In genomic region chr2:119605361-119605973, GRCm38 (mm10) we compare ENCODE assay signal across 19 mouse cellular contexts. TPM values are rescaled to one million over a fixed set of nuclear protein-coding genes. Genes with fewer than 3 reads are reported as not detected.
A peak's percentile ranks its signal among the peaks of the same experiment; 100 is the strongest.
DNase-seq lines count a peak whose midpoint lies in the region; ATAC-seq and TF ChIP-seq lines count a peak whose summit lies in the region.
"Had no signal": no experiment of that assay in that cellular context is flagged by ENCODE, and none has a peak within 500 bp of the region (broad histone marks: within the 10 kb centered on the region; RNA-seq: fewer than 3 reads in every experiment).

No protein-coding gene starts in this region.

- peak; percentile 76 for DNase-seq in liver
- peak; percentile 54 for DNase-seq in liver, postnatal 0 days
- DNase-seq in adrenal gland, postnatal 10 days: no peak
- no peak for DNase-seq in lung, postnatal 36 days
- DNase-seq in left cerebral cortex, adult 8-10 months (ENCODE audit: low spot score in 2 of 2): no peak
- DNase-seq: cerebellum, adult 18-20 months; gastrocnemius, adult 2 months; heart, adult 2 months; heart, postnatal 10 days; layer of hippocampus, postnatal 36 days; lung, embryonic 14.5 days; right cerebral cortex, adult 18-20 months had no signal

- no peaks in the 10 kb centered on the region for H3K27me3 ChIP-seq in intestine, embryonic 16.5 days (replicated peaks; ENCODE audit: control insufficient read depth, insufficient read depth, low read length)
- no peaks in the 10 kb centered on the region for H3K27me3 ChIP-seq in intestine, embryonic 15.5 days (replicated peaks)
- no peaks in the 10 kb centered on the region for H3K27me3 ChIP-seq in liver, postnatal 0 days (ENCODE audit: insufficient read depth, low read length)

- ATAC-seq in intestine, embryonic 16.5 days: peak; percentile 53; the same call in 1 of the 2 replicates
- ATAC-seq in intestine, embryonic 15.5 days: no peak
- peak; percentile 92 for ATAC-seq in liver, postnatal 0 days
- ATAC-seq: intestine, postnatal 0 days had no signal

- 0 out of 2 replicates have a peak, but pooled peaks cover 4% of the 10 kb centered on the region for H3K4me1 ChIP-seq in intestine, embryonic 16.5 days (ENCODE audit: control insufficient read depth, insufficient read depth, low read length)
- H3K4me1 ChIP-seq in intestine, embryonic 15.5 days (replicated peaks): no peaks in the 10 kb centered on the region
- H3K4me1 ChIP-seq in bone marrow, adult 2 months (ENCODE audit: control insufficient read depth, insufficient read depth, low read length): no peaks in the 10 kb centered on the region; the same call in 1 of the 2 replicates
- H3K4me1 ChIP-seq in liver, postnatal 0 days (ENCODE audit: insufficient read depth): peaks cover 19% of the 10 kb centered on the region

- no peak overlapping the region for H3K27ac ChIP-seq in intestine, embryonic 16.5 days (ENCODE audit: low read length)
- H3K27ac ChIP-seq in intestine, embryonic 15.5 days: no peak overlapping the region
- peak overlapping the region; percentile 86 for H3K27ac ChIP-seq in bone marrow, adult 2 months (ENCODE audit: control insufficient read depth, insufficient read depth, low read depth, low read length, poor library complexity)
- peak overlapping the region; percentile 81 for H3K27ac ChIP-seq in liver, postnatal 0 days (ENCODE audit: low read depth)
- H3K27ac ChIP-seq: gastrocnemius, adult 2 months; heart, adult 2 months; hindbrain, embryonic 14.5 days; kidney, postnatal 0 days; limb, embryonic 10.5 days had no signal

- H3K4me3 ChIP-seq in intestine, embryonic 16.5 days (ENCODE audit: low read length): no peak overlapping the region
- H3K4me3 ChIP-seq in intestine, embryonic 15.5 days (replicated peaks): no peak overlapping the region
- no peak overlapping the region for H3K4me3 ChIP-seq in bone marrow, adult 2 months (replicated peaks; ENCODE audit: control insufficient read depth, low read depth, low read length)
- H3K4me3 ChIP-seq in liver, postnatal 0 days (ENCODE audit: low read depth, low read length): no peak overlapping the region
- H3K4me3 ChIP-seq: gastrocnemius, adult 2 months; heart, adult 2 months; limb, embryonic 10.5 days had no signal

- WGBS in intestine, embryonic 16.5 days: 87% methylated on average over 6 of the region's 6 CpGs
- WGBS in intestine, embryonic 15.5 days: 85% methylated on average over 6 of the region's 6 CpGs
- 64% methylated on average over 6 of the region's 6 CpGs for WGBS in bone marrow, adult 2 months
- WGBS in liver, postnatal 0 days (ENCODE audit: insufficient replicate concordance): 57% methylated on average over 6 of the region's 6 CpGs

- no peak for TF ChIP-seq CTCF in bone marrow, adult 2 months (IDR thresholded peaks at IDR 0.05; ENCODE audit: control insufficient read depth, insufficient read depth, low read length)
- TF ChIP-seq CTCF in liver, postnatal 0 days (IDR thresholded peaks at IDR 0.05; ENCODE audit: low read depth): no peak

- H3K36me3 ChIP-seq in intestine, embryonic 16.5 days (ENCODE audit: control insufficient read depth, insufficient read depth, low read length): peaks cover 8% of the 10 kb centered on the region
- peaks cover 13% of the 10 kb centered on the region; the same call in 1 of the 2 replicates for H3K36me3 ChIP-seq in intestine, embryonic 15.5 days
- peaks cover 62% of the 10 kb centered on the region for H3K36me3 ChIP-seq in liver, postnatal 0 days (replicated peaks; ENCODE audit: insufficient read depth, low read length)

- TF ChIP-seq EP300 in liver, postnatal 0 days (IDR thresholded peaks at IDR 0.05; ENCODE audit: low read depth): peak; percentile 97

- no peaks in the 10 kb centered on the region for H3K9me3 ChIP-seq in intestine, embryonic 16.5 days (ENCODE audit: control insufficient read depth, low read length)
- H3K9me3 ChIP-seq in intestine, embryonic 15.5 days: no peaks in the 10 kb centered on the region
- no peaks in the 10 kb centered on the region for H3K9me3 ChIP-seq in liver, postnatal 0 days (ENCODE audit: low read length)
- H3K9me3 ChIP-seq: limb, embryonic 10.5 days had no signal

- no peak overlapping the region for H3K4me2 ChIP-seq in intestine, embryonic 16.5 days (ENCODE audit: low read depth, low read length)
- H3K4me2 ChIP-seq in intestine, embryonic 15.5 days (replicated peaks): no peak overlapping the region
- H3K4me2 ChIP-seq in liver, postnatal 0 days (ENCODE audit: low read depth, low read length): peak overlapping the region; percentile 43
- H3K4me2 ChIP-seq: hindbrain, embryonic 14.5 days; lung, embryonic 14.5 days had no signal

- TF ChIP-seq POLR2A in bone marrow, adult 2 months (IDR thresholded peaks at IDR 0.05; ENCODE audit: borderline replicate concordance, control insufficient read depth, low read depth, low read length): no peak

- H3K9ac ChIP-seq in intestine, embryonic 16.5 days (ENCODE audit: low read depth, low read length): no peak overlapping the region
- H3K9ac ChIP-seq in intestine, embryonic 15.5 days: no peak overlapping the region
- H3K9ac ChIP-seq in liver, postnatal 0 days (replicated peaks): no peak overlapping the region
- H3K9ac ChIP-seq: hindbrain, embryonic 14.5 days; lung, embryonic 14.5 days had no signal

RNA-seq across cellular contexts. Expression of gene Nusap1, which starts 12.6 kb away (rescaled TPM):
- 50.5 and 57.1 TPM in 2 replicates for polyA plus RNA-seq in intestine, embryonic 16.5 days (2015; fragmentation: Nextera tagmentation; extraction: Ambion mirVana)
- polyA plus RNA-seq in intestine, embryonic 15.5 days (2015; fragmentation: Nextera tagmentation; extraction: Ambion mirVana): 56.6 and 65.4 TPM in 2 replicates
- polyA plus RNA-seq in bone marrow, adult 2 months (2011; ENCODE audit: insufficient read depth, insufficient read length, low replicate concordance, missing spikeins): 62.0 and 65.0 TPM in 2 replicates
- polyA plus RNA-seq in liver, postnatal 0 days (2015; fragmentation: Nextera tagmentation; extraction: Ambion mirVana): 45.8 and 48.5 TPM in 2 replicates
- 10 to 100 TPM; 13.2 to 14.5 TPM for total RNA-seq in adrenal gland, postnatal 10 days (2021)
- total RNA-seq in left cerebral cortex, adult 8-10 months (2022): 1 to 10 TPM in 1 of 4 experiments, under 1 TPM in 3; 0.46 to 1.6 (median 0.56) TPM

RNA-seq across cellular contexts. Expression of gene Oip5, which starts 12.8 kb away (rescaled TPM):
- polyA plus RNA-seq in intestine, embryonic 16.5 days (2015; fragmentation: Nextera tagmentation; extraction: Ambion mirVana): 18.2 and 23.6 TPM in 2 replicates
- polyA plus RNA-seq in intestine, embryonic 15.5 days (2015; fragmentation: Nextera tagmentation; extraction: Ambion mirVana): 21.0 and 22.8 TPM in 2 replicates
- 13.0 and 22.2 TPM in 2 replicates for polyA plus RNA-seq in bone marrow, adult 2 months (2011; ENCODE audit: insufficient read depth, insufficient read length, low replicate concordance, missing spikeins)
- polyA plus RNA-seq in liver, postnatal 0 days (2015; fragmentation: Nextera tagmentation; extraction: Ambion mirVana): 14.3 and 16.5 TPM in 2 replicates
- total RNA-seq in adrenal gland, postnatal 10 days (2021): 1 to 10 TPM; 5.8 to 6.1 TPM
- 1 to 10 TPM in 3 of 4 experiments, under 1 TPM in 1; 0.70 to 2.0 (median 1.1) TPM for total RNA-seq in left cerebral cortex, adult 8-10 months (2022)
- total RNA-seq: gastrocnemius, adult 2 months had no signal

RNA-seq across cellular contexts. Expression of gene Ndufaf1, which starts 57.2 kb away (rescaled TPM):
- 47.9 and 56.0 TPM in 2 replicates for polyA plus RNA-seq in intestine, embryonic 16.5 days (2015; fragmentation: Nextera tagmentation; extraction: Ambion mirVana)
- 50.0 and 51.6 TPM in 2 replicates for polyA plus RNA-seq in intestine, embryonic 15.5 days (2015; fragmentation: Nextera tagmentation; extraction: Ambion mirVana)
- polyA plus RNA-seq in bone marrow, adult 2 months (2011; ENCODE audit: insufficient read depth, insufficient read length, low replicate concordance, missing spikeins): 5.3 and 7.8 TPM in 2 replicates
- 26.7 and 27.2 TPM in 2 replicates for polyA plus RNA-seq in liver, postnatal 0 days (2015; fragmentation: Nextera tagmentation; extraction: Ambion mirVana)
- 10 to 100 TPM; 48.7 to 60.7 TPM for total RNA-seq in adrenal gland, postnatal 10 days (2021)
- total RNA-seq in left cerebral cortex, adult 8-10 months (2022): 10 to 100 TPM; 28.7 to 31.9 (median 29.8) TPM

RNA-seq across cellular contexts. Expression of gene Chp1, which starts 58.0 kb away (rescaled TPM):
- 56.7 and 60.6 TPM in 2 replicates for polyA plus RNA-seq in intestine, embryonic 16.5 days (2015; fragmentation: Nextera tagmentation; extraction: Ambion mirVana)
- polyA plus RNA-seq in intestine, embryonic 15.5 days (2015; fragmentation: Nextera tagmentation; extraction: Ambion mirVana): 53.6 and 54.9 TPM in 2 replicates
- 31.5 and 36.0 TPM in 2 replicates for polyA plus RNA-seq in bone marrow, adult 2 months (2011; ENCODE audit: insufficient read depth, insufficient read length, low replicate concordance, missing spikeins)
- polyA plus RNA-seq in liver, postnatal 0 days (2015; fragmentation: Nextera tagmentation; extraction: Ambion mirVana): 146 and 149 TPM in 2 replicates
- 100 to 1,000 TPM; 192 to 233 TPM for total RNA-seq in adrenal gland, postnatal 10 days (2021)
- 100 to 1,000 TPM; 161 to 184 (median 175) TPM for total RNA-seq in left cerebral cortex, adult 8-10 months (2022)

RNA-seq across cellular contexts. Expression of gene Exd1, which starts 58.0 kb away (rescaled TPM):
- polyA plus RNA-seq in intestine, embryonic 16.5 days (2015; fragmentation: Nextera tagmentation; extraction: Ambion mirVana): 0.36 and 0.39 TPM in 2 replicates
- 0.18 and 0.25 TPM in 2 replicates for polyA plus RNA-seq in intestine, embryonic 15.5 days (2015; fragmentation: Nextera tagmentation; extraction: Ambion mirVana)
- 1.0 TPM in 1 of 2 replicates, not detected in the other for polyA plus RNA-seq in bone marrow, adult 2 months (2011; ENCODE audit: insufficient read depth, insufficient read length, low replicate concordance, missing spikeins)
- 0.18 and 0.29 TPM in 2 replicates for polyA plus RNA-seq in liver, postnatal 0 days (2015; fragmentation: Nextera tagmentation; extraction: Ambion mirVana)
- 1 to 10 TPM in 1 of 2 experiments, under 1 TPM in 1; 0.79 to 1.1 TPM for total RNA-seq in adrenal gland, postnatal 10 days (2021)
- 1 to 10 TPM in 2 of 4 experiments, under 1 TPM in 2; 0.59 to 1.9 (median 1.00) TPM for total RNA-seq in left cerebral cortex, adult 8-10 months (2022)

Comparison
In these comparisons a context has a peak if more than half of its experiments do, and no peak if none do; other contexts are left out.
1. H3K27ac ChIP-seq: peak in bone marrow, adult 2 months (single experiment) and liver, postnatal 0 days (single experiment); none in intestine, embryonic 16.5 days (single experiment) and intestine, embryonic 15.5 days (single experiment).
2. DNase-seq: peak in liver (single experiment) and liver, postnatal 0 days (single experiment); none in adrenal gland, postnatal 10 days (single experiment), lung, postnatal 36 days (single experiment) and left cerebral cortex, adult 8-10 months (0 of 2).